Mouse (Mus musculus) T-cell, adult 2 months (primary cell): ENCODE results near the gene Msmb.
A peak's percentile ranks its signal among the peaks of the same experiment; 100 is the strongest.
"Not testable (repeated sequence)": the region's sequence is repeated elsewhere in the genome, so short reads cannot be mapped to it uniquely, and the experiment has no call there.

Source experiments
- DNase-seq: peaks from one replicate; pipeline ENCODE4 v3.0.0; 2022; ENCODE audit warnings: low spot score

Gene Msmb

DNA sequence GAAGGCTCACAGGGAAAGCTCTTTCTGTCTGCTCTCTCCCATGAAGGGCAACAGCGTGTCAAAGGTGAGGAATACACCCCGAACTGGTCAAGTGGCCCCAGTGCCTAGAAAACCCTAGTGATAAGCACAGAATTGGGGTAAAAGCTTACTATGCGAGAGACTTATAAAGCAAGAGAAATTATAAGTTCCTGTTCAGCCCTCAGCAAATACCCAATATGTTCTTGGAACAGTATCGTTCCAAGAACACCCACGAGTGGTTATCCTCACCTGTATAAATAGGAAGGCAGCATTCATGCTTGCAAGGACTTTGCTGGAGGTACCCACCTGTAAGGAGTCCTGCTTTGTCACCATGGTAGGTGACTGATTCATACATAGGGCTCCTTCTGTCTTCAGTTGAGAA lies at the start of gene Msmb:
Gene Msmb (plus strand): TSS at position 301 of the 400 bp plus-strand sequence.
- DNase-seq, result no peak

DNA sequence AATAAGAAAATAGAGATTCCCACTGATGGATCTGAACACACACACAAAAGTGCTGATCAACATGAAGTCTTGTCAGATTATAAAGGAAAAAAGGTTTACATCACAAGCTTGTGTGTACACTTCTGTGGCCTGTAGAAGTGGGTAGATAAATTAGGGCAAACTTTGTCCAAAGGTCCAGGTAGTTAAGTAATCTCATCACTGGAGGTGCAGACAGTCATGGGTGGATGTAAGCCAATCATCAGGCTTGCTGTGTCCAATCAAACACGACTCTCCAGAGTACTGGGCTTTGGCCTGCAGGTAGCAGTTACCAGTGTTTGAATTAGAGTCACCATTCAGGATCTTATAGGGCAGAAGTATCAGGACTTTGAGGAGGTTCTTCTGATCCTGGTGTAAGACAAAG lies 48.8 kb upstream of the Msmb start:
- no peak for DNase-seq

DNA sequence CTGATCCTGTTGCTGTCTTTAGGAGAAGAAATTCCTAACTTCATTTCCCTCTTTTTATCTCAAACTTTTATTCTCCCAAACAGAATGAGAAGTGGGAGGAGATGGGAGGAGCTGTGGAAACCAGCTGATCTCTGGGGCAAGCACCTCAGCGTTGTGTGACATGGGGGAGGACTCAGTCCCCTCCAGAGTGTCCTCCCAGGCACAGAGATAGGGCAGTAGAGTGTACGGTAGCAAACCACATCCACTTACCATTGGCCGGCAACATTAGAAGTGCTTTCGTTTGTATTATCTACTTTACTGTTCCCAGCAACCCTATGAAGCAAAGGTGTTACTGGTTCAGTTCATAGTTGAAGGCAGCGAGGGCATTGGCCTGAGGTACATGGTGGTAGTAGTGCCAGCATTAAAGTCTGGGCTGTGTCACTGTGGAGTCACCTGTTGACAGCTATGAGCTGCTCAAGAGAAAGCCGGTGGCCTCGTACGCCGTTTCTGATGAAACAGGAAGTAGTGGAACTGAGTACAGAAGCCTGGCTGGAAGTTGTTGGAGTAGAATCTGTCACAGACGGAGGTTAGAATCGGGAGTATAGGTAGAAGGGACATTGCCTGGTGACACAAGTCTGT lies 48.2 kb upstream of the Msmb start:
- no peak for DNase-seq

DNA sequence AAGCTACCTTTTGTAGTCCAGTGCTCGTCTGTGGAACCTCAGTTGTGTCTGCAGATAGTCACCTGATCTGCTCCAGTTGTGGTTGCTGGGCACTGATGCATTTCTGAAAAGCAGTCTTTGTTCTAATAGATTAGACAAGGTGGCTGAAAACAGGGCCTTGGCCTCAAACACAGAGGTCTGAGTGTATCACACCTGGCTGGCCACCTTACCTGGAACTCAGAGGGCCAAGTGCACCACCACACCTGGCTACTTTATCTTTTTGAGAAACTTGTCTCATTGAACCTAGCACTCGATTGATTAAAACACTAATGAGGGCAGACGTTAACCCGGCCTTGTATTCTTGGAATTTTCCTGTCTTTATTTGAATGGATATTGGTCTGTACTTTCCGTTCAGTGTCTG lies 46.2 kb upstream of the Msmb start:
- no peak for DNase-seq

DNA sequence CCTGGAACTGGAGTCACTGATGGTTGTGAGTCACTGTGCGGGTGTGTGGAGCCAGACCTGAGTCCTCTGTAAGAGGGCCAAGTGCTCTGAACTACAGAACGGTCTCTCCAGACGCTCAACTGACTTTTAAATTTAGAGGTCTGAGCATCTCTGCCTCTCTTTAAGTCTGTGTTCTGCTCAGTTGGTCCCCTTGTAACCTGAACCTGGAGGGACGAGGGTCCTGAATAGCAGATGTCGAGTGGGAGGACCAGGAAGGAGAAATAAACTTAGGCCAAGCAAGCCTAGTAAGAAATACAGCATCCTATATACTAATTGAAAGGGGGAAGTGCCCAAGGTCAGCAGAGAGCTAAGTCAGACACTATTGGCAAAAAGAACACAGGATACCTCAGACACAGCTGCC lies 45.1 kb upstream of the Msmb start:
- DNase-seq, result no peak

DNA sequence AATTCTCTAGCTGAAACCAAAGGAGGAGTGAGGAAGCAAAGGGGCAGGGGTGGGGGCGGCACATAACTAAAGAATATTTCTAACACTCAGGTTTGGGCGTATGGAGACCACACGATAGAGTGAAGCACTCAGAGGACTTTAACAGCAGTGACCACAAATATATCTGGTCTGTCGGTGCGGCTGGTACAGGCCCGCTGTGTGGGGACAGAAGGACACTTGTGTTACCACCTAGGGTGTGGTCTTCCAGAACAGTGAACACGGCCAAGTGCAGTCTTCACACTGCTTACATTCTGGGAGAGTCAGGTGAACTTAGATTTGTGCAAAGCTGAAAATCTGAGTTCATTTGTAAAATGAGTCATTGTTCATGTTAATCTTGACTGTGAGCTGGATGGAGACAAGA lies 44.1 kb upstream of the Msmb start:
- DNase-seq, result no peak

DNA sequence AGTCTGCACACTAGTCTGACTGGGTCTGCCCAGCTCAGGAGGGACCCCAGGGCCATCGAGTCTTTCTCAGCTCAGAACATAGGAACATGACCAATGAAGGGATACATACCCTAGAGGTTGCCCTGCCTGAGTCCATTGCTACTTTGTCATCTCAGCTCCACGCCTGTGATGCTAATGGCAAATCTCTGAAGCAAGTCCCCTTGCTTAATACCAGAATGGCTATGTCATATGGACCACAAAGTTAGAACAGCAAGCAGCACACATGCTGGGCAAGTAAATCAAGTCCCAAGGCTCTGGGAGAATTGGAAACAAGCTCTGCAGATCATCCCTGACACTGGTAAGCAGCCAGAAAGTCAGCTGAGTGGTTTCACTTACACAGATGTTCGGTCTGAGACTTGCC lies 42.9 kb upstream of the Msmb start:
- no peak for DNase-seq

DNA sequence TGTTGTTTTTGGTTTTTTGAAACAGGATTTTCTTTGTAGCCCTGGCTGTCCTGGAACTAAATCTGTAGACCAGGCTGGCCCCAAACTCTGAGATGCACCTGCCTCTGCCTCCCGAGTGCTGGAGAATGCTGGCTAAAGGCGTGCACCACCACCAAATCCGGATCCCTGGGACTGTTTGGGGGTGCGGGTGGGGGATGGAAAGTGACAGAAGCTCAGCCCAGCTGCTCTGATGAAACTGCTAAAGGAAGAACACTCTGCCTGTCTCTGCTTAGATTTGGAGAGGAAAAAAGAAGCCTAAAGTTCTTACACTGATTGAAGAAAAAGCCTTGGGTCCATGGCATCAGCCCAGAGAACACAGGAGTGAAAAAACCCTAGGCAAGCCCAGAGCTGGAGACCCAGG lies 38.3 kb upstream of the Msmb start:
- DNase-seq, result no peak

DNA sequence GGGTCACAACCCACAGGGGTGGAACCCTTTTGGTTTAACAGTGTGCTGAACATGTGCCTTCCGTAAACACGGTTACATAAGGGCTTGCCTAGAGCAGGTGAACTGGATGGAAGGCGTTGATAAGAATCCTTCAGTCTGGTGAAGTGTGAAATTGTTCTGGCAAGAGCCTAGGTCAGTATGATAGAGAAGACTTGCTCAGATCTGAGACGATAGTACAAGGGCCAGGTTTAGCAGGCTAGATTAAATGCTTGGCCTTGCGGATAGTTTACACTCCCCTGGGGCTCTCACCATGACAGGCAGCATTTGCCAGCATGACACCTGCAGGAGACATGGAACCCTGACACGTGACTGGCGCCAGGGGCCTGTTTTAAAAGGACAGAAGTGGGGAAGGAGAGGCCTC lies 36.2 kb upstream of the Msmb start:
- DNase-seq, result no peak

DNA sequence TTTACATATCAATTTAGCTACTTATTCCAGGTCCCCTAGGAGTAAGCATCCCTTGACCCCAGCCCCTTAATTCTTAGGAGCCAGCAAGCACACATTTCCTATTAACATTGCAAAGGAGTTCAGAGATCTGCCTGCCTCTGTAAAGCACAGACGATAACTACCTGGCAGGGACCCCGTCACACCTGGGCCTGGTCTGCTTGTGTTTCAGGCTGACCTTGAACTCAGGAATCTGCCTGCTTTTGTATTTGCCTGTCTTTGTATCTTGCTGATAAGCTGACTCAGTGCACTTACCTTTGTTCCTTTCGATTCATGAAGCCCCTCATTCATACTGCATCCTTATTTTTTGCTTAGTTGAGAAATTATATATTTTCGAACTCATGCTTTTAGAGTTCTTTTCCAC lies 34.9 kb upstream of the Msmb start:
- no peak for DNase-seq

DNA sequence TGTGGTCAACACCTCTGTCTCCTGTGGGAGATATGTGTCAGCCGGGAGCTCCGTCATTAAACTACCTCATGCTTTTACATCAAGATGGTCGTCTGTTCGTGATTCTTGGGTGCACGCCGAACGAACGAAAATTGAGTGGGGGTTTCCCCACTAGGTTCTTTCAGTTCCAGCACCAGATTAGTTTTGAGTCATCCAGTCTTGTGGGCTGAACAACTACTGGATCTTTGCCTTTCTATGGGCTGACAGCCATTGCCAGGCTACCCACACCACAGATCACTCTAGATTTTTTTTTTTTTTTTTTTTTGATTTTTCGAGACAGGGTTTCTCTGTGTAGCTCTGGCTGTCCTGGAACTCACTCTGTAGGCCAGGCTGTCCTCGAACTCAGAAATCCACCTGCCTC lies 29.7 kb upstream of the Msmb start:
- DNase-seq, result not testable (repeated sequence)

DNA sequence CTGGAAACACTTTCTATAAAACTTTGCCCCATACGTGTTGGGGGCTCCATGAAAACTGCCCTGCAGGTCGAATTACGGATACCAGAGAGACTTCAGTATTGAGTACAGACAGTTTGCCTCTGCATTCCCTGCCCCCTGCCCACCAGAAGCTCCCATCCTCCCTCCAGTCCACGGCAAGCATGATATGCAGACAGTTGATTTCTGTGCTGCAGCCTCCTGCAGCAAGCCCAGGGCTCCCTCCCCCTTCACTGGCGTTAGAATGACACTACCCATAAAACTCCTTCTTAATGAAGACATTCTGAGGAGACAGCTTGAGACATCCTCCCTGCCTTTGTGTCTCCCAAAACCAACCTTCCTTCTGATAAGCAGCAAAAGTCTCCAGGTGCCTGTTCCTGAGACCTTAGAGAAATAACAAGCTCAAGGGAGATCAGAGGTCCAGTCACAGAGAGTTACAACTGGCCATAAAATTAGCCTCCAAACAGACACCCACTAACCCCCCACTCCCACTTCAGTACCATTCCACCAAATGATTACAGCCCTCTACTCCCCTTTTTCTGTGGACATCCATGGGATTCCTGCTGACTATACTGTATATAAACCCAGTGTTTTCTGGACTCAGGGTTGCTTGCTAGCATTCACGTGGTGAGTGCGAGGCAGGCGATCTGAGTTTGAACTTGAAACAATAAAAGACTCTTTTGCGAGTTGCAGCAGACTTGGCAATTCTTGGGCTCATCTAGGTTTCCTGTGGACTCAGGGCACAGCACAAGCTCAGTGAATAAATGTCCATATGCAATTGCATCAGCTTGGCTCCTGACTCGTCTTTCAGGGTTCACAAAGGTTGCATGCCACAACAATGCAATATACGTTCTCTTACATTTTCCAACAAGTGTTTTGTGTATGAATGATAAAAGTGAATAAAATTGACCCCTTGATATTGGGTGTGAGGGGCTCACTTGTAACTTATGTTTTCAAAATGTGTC lies 20.6 kb upstream of the Msmb start:
- no peak for DNase-seq

DNA sequence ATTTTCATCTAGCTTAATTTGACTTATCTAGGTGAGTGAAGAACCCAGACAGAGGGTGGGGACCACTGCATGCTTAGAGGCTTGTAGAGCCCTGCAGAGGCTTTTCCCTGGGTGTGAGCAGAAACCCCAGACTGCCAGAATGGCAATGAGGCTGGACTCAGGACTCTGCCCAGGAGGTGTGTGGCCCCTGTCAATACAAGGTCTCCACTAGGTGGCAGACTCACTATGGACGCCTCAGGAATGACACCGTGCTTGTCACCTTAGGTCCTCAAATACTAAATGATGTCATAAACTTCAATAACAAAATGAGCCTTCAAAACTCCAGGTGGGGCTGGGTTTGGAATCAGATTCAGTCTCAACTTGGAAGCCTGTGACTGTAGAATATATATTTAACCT lies 19.9 kb upstream of the Msmb start:
- peak; percentile 6 for DNase-seq

DNA sequence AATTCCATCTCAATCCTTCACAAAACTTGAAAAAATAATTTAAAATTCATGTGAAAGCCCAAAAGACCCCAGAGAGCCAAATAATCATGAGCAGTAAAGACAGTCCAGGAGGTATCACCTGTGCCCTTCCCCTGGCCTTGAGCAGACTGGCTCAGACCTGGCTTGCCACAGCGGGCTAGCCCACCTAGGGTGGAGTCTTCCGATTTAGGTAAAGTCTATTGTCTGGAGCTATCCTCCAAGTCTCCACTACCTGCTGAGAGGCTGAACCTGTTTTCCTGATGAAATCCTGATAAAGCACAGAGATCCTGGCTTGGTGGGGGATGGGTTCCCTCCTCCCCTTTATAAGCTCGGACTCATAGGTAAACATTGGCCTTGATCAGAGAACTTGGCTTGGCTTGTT lies 17.6 kb upstream of the Msmb start:
- DNase-seq, result no peak

DNA sequence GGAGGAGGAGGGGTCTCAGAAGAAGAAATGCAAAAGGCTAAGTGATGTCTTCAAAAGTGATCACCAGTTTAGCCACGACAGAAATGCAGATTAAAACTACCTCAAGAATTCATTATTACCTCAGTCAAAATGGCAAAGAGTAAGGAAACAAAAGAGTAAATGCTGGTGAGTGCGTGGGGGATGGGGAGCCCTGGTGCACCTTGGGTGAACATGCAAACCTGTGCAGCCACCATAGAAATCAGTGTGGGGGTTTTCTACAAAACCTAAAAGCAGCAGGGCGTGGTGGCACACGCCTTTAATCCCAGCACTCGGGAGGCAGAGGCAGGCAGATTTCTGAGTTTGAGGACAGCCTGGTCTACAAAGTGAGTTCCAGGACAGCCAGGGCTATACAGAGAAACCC lies 16.6 kb upstream of the Msmb start:
- not testable (repeated sequence) for DNase-seq

DNA sequence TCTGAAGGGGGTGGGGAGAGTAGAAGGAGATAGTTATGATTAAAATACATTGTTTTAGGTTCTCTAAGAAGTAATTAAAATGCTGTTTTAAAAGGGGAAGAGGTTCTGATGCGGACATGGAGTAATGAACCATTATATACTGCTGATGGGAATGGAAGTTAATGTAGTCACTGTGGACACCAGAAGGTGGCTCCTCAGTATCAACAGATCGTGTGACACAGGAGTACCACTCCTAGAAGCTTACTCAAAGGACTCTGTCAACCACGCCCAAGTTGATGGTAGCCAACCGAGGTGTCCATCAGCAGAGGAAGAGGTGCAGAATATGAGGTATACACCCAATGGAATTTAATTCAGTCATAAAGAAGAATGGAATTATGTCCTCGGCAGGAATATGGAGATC lies 13.4 kb upstream of the Msmb start:
- DNase-seq, result no peak

DNA sequence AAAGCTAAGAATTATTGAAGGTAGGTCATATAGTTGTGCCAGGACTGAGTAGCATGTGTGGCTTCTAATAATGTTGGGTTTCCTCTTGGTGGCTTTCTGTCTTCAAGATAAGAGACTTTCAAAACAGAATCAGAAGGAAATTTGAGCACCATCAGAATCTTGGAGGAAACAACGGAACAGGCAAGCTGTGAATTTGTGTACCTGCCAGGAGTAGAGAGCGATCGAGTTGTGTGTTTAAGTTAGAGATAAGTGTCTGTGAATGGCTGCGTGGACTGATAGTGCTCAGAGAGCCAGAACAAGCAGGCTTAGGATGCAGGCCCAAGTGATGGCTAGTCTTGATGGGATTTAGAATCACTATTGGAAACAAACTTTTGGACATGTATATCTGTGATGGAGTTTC lies 10.0 kb upstream of the Msmb start:
- no peak for DNase-seq

DNA sequence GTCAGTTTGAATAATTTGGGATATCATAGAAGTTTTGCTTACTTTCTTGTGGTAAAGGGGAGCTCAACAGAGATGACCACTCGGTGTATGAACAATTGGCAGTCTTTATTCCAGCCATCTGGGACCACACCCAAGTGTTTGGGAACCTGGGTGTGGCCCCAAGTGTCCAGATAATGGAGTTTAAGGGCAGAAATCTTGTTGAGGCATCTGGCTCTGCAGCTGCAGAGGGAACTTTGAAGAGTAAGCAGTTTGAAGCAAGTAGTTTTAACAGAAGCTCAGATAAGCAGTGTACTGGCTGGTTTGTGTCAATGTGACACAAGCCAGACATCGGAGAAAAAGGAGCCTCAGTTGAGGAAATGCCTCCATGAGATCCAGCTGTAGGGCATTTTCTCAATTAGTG lies 7.5 kb upstream of the Msmb start:
- no peak for DNase-seq

DNA sequence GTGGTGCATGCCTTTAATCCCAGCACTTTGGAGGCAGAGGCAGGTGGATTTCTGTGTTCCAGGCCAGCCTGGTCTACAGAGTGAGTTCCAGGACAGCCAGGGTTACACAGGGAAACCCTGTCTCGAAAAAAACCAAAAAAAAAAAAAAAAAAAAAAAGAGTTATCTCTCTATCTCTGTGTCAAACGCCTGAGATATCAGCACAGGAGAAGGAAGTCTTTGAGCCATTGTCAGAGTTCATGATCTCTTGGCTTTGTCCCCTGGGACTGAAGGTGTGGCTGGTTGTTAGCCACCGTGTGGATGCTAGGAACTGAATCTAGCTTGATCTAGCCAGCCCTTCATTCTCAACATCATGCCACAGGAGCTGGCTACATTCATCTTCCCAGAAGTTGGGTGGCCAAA lies 5.4 kb upstream of the Msmb start:
- DNase-seq, result not testable (repeated sequence)

DNA sequence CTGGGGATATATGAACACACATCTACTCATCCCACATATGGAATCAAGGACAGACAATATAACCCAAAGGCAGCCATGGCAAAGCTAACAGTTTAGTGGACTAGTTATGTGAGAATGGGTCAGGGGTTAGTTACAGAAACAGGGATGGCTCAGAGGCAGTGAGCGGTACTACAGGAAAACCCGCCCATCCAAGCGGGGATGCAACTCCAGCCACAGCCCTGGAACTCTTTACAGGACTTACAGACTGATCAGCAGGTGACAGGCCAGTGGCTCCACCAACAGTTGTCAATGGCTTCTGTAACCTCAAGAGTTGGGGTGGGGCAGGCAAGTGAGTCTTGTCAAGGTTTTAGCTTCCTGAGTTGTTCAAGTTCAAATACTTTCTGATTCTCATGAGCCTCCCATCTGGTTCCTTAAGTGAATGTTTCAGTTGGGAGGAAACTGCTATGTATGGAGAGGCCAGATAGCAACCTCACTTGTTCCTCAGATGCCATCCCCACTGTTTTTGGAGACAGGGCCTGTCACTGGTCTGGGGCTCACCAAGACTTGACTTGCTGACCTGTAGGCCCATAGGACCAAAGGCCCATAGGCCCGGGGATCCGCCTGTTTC lies 1.4 kb upstream of the Msmb start:
- no peak for DNase-seq

DNA sequence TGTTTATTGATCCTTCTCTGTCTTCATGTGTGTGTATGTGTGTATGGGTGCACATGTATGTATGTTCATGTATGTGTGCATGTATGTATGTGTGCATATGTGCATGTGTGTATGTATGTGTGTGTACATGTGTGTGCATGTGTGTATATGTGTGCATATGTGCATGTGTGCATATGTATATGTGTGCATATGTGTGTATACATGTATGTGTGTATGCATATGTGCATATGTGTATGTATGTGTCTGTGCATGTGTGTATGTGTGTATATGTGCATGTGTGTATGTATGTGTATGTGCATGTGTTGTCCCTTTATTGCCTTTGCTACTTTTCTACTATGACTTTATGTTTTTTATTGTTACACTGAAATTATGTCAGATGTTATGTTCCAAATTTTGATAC lies 2.9 kb downstream of the Msmb start:
- DNase-seq, result no peak

DNA sequence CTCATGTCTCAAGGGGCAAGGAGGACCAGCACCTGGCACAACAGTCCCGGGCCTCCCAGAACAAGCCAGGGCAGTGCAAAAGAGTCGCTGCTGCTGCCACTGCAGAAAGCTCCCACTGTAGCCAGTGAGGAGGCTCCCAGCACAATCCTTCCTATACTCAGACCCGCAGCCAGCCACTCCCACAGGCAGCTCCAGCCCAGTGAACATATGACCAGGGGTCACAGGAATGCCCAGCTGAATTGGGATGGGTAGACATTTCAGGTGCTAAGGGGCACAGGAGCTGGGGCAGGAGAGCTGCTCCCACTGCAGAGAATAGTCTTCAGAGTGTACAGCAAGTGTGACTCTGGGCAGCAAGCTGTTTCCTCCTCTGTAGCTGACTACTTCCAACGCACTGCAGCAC lies 3.6 kb downstream of the Msmb start:
- DNase-seq, result no peak

DNA sequence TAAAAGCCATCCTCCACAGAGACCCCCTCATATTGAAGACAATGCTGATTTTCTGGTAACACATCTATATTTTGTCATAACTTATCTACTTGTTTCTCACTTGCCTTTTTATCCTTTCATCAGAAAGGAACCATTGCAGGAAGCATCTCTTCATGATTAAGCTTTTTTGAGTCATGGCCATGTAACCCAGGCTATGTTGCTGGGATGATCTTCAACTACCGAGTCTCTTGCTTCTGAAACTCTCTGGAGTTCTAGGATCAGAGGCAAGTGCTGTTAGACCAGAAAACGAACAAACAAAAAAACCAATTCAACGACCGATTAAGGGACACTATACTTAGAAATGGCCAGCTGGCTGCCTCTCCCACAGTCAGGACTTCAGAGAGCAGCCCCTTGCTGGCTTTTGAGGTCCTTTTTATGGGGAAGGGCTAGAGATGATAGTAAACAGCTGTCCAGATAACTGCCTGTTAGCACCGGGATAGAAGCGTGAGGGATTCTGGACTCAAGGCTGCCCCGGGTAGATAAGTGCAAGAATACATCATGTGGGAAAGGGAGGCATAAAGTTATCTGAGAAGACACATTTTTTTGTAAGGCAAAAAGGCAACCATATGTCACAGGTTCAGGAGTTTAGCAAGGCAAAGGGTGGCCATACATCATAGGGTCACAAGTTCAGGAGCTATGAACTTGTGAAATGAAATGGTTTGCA lies 4.1 kb downstream of the Msmb start:
- no peak for DNase-seq
